Mouse (Mus musculus): Measurements from ENCODE around the gene Rex1bd.
"Not testable (repeated sequence)": the region's sequence is repeated elsewhere in the genome, so short reads cannot be mapped to it uniquely, and the experiment has no call there.

Rex1bd gene

GRCm38 (mm10) chr8:70528182-70528797 is 21.7 kb upstream of the Rex1bd start:
- no peak for DNase-seq

GRCm38 (mm10) chr8:70527512-70528181 is 21.1 kb upstream of the Rex1bd start, which contains the start of the genes Fkbp8 and Kxd1:
Gene Fkbp8 (plus strand): TSS chr8:70527724.
Gene Kxd1 (minus strand): TSS chr8:70527956.
- peak; percentile 98 to 99 for DNase-seq

GRCm38 (mm10) chr8:70527111-70527511 is 20.6 kb upstream of the Rex1bd start:
- DNase-seq: no peak

DNA sequence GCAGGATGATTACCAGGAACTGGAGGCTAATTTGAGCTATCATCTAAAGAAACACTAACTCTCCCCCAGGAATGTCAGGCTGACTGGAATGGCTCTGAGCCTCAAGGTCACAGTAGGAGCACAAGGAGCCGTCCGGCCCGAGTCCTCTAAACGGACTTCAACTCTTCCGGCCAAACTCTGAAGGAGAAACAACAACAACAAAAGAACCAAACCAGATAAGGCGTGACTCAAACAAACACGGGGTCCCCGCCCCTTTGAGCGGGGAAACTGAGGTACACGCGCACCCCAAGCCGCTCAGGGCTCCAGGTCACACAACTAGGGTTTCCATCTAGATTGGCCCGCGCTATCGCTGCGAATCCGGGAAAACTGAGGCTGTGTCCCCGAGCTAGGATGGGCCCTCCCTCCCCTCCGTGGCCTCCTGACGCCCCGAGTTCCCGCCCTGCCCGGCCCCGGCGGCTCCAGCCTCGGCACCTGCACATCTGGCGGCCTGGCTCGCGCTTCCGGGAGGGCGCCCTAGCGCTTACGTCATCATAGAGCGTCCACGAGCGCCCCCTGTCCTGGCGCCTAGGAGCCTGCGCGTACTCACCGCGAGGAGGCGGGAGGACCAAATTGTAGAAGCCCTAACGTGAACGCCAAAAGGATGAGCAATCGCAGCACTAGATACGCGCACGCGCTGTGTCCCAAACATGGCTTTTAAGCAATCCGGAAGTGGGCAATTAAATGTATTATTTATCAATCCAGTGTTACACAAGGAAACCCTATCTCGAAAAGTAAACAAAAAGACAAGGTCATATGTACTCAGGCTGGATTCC is 16.2 kb upstream of the Rex1bd start:
- peak; percentile 96 to 97 for DNase-seq

- no peak for DNase-seq
Measured at GRCm38 (mm10) chr8:70519606-70520005, 13.1 kb upstream of the Rex1bd start.

GRCm38 (mm10) chr8:70519043-70519442 is 12.5 kb upstream of the Rex1bd start:
- no peak for DNase-seq

- DNase-seq: no peak
Measured at GRCm38 (mm10) chr8:70517940-70518643, 11.5 kb upstream of the Rex1bd start.

DNA sequence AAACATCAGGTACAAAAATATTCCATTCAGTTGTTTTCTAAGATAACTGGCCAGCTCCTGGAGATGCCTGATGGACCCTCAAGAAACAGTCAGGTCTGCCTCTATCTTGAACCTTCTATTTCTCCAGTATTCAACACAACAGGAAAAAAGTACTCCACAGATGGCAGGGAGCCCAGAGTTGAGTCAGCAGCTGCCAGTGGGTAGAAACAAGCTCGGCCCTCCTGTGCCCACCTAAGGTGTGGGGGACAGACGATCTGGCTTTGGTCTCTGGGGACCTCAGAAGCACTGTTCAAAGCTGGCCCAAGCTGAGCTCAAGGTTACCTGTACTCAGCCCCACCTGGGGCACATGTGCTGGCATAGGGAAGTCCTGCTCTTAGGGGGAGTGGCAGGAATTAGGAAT is 6.9 kb upstream of the Rex1bd start:
- DNase-seq: peak in 1 of 2 experiments; percentile 40

- no peak for DNase-seq
Measured at GRCm38 (mm10) chr8:70512253-70512903, 5.8 kb upstream of the Rex1bd start.

- DNase-seq: no peak
Measured at GRCm38 (mm10) chr8:70511770-70512169, 5.2 kb upstream of the Rex1bd start.

GRCm38 (mm10) chr8:70511174-70511573 is 4.6 kb upstream of the Rex1bd start:
- not testable (repeated sequence) for DNase-seq

GRCm38 (mm10) chr8:70510228-70510915 is 3.8 kb upstream of the Rex1bd start, which contains the start of gene Uba52:
Gene Uba52 (minus strand): TSS chr8:70510801.
- DNase-seq: peak; percentile 98

- DNase-seq: no peak
Measured at GRCm38 (mm10) chr8:70509281-70509952, 2.9 kb upstream of the Rex1bd start.

DNA sequence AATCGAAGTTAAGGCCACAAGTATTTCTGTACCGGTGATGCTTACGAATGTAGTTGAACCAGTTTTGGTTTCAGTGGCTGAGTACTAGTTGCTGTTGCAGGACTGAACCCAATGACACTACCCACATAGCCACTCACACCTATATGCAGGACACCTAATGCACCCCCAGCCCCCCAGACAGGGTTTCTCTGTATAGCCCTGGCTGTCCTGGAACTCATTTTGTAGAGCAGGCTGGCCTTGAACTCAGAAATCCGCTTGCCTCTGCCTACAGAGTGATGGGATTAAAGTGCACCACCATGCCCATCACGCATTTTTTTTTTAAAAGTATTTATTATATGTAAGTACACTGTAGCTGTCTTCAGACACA is 458 bp upstream of the Rex1bd start:
- DNase-seq: no peak

- DNase-seq: no peak
Measured at GRCm38 (mm10) chr8:70505698-70506327, 739 bp downstream of the Rex1bd start.

GRCm38 (mm10) chr8:70504851-70505250 is 1.7 kb downstream of the Rex1bd start:
- DNase-seq: peak in 1 of 2 experiments; percentile 86

DNA sequence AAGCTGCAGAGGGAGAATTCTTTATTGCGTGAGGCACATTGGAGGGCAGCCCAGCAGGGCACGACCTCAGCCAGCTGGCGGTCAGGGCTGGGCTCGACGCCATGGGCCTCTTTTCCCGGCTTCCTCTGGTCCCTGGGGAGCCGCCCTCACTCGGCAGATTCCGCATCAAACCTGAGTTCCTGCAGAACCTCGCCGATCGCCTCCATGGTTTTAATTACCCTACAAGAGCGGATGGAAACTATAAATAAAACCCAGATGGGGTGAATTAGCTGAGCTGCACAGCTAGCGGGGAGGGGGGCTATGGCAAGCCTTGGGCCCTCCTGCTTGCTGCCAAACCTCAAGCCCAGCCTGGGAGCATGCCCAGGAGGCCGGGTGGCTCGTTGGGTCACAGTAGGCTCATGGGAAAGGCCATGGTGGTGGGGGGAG is 2.2 kb downstream of the Rex1bd start:
- peak; percentile 78 to 89 for DNase-seq

DNA sequence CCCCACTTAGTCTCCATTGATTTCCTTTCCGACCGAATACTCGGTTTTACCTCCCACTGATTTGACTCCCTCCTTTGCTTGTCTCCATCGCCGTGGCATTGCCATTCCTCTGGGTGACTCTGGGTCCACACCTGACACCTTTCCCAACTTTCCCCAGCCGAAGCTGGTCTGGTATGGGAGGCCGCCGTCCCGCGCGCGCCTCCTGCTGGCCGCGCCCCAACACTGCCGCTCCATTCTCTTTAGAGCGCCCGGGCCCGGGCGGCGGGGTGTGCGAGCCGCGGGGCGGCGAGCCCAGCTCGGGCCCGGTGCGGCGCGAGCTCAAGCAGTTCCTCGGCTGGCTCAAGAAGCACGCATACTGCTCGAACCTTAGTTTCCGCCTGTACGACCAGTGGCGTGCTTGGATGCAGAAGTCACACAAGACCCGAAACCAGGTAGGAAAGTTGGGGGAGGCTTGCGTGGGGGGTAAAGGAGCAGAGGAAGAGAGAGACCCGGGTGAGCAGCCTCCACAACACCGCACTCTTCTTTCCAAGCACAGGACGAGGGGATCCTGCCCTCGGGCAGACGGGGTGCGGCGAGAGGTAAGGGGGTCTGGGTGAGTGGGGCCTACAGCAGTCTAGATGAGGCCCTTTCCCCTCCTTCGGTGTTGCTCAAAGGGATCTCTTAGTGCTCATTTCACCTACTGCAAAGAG is 3.3 kb downstream of the Rex1bd start:
- peak; percentile 80 to 82 for DNase-seq

DNA sequence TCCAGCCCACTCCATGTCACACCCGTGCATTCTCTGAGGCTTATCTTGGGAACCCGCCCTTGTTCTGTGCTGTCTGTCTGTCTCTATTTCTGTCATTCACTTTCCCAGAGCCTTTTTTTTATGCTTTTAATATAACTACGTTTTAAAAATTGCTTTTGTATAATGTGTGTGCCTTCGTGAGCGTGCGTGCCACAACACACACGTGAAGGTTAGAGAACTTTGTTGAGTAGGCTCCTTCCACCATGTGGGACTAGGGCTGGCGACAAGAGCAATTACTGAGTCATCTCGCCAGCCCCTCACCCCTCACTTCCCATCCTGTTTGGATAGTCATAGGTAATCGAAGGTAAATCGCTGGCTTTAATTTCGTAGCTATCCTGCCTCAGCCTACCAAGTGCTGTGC is 4.0 kb downstream of the Rex1bd start:
- no peak for DNase-seq

Measured in lung, postnatal 4 days (tissue).